Mouse (Mus musculus): ENCODE measurements around the gene Ptpro.

DNA sequence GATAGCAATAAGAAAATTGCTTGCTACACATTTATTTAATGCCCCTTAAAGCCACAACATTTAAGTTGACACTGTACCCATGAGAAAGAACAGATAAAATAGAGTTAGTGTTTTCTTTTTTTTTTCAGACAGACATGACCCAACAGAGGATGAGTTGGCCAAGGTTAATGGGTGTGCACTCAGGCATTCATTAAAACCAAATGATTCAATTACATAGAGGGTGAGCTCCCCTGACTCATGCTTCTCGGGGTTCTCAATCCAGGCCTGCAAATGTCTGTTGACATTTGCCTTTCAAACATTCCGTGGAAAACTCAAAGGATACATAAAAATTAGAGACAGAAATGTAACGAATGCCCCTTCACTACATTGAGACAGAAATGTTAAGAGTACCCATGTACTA lies 79.7 kb downstream of the Ptpro start:
- TF ChIP-seq EP300 (IDR thresholded peaks at IDR 0.05; ENCODE audit: low read depth): no peak
- TF ChIP-seq CTCF (IDR thresholded peaks at IDR 0.05; ENCODE audit: low read depth): no peak

Data from liver, embryonic 14.5 days (tissue).